Mouse (Mus musculus) frontal cortex, adult 2 months (tissue): Measurements from ENCODE around the gene Col19a1. TPM values are rescaled to one million over a fixed set of nuclear protein-coding genes. Genes with fewer than 3 reads are reported as not detected.
A peak's percentile ranks its signal among the peaks of the same experiment; 100 is the strongest.

ENCODE experiments used
- DNase-seq, 2 experiments: peaks; one replicate each; pipeline ENCODE4 v3.0.0; 2022; ENCODE audit warnings: low spot score in 1 of 2; ENCODE audit errors: extremely low spot score in 1 of 2
- polyA plus RNA-seq: library from polyadenylated mRNA; depleted of rRNA; stranded (reverse); fragments of >200 nt; gene quantifications from 2 replicates; pipeline ENCODE4 v1.2.3, GENCODE M21; 2012; rRNA removed

Col19a1 gene
- polyA plus RNA-seq, 1 experiment = 6.7 TPM

DNA sequence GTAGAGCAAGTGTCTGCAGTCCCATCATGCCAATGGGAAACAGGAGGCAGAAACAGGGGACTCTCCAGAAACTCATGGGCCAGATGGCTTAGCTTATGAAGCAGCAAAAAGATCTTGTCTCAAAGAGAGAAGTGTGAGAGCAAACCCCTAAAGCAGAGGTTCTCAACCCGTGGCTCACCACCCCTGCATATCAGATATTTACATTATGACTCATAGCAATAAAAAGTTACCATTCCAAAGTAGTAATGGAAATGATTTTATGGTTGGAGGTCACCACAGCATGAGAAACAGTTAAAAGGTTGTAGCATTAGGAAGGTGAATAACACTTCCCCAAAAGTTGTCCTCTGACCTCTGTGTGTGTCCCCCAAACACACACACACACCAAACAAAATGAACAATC, 350.9 kb downstream of the Col19a1 start:
- DNase-seq = no peak

- DNase-seq = no peak
These were observed 355.6 kb downstream of the Col19a1 start for GRCm38 (mm10) chr1:24231504-24232270.

- no peak for DNase-seq
These were observed 356.8 kb downstream of the Col19a1 start for GRCm38 (mm10) chr1:24230428-24230827.

GRCm38 (mm10) chr1:24229552-24229951, 357.7 kb downstream of the Col19a1 start:
- peak; percentile 59 to 65 for DNase-seq

GRCm38 (mm10) chr1:24226941-24227711, 360.1 kb downstream of the Col19a1 start:
- no peak for DNase-seq

DNA sequence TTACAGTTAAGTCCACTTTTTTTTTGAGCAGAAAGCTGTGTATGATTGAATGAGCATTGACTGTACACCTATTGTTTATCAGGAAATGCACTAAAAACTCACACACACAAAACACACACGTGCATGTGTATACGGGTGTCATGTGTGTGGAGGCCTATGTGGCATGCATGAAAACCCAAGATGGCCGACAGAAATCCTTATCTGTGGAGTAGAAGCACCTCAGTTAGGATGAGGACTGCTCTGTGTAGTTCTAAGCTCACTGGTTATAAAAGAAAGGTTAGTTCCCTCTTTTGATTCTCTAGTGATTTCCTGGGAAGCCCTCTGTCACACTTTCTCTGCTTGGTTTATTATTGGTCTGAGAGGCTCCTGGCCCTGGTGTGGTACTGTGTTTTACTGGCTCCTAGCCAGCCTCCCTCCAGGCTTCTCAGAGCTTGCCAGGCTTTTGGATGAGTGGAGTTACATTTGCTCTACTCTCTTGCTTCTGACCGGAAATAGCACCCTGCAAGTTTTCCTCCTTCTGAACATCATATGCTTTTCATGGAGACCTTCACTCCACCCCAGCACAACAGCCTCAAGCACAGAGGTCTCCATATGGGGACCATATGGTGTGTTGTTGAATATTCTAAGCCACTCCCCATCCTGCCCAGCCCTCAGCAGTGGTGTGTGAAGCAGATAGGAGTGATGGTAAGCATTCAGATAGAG, 361.3 kb downstream of the Col19a1 start:
- DNase-seq = peak in 1 of 2 experiments; percentile 69

DNA sequence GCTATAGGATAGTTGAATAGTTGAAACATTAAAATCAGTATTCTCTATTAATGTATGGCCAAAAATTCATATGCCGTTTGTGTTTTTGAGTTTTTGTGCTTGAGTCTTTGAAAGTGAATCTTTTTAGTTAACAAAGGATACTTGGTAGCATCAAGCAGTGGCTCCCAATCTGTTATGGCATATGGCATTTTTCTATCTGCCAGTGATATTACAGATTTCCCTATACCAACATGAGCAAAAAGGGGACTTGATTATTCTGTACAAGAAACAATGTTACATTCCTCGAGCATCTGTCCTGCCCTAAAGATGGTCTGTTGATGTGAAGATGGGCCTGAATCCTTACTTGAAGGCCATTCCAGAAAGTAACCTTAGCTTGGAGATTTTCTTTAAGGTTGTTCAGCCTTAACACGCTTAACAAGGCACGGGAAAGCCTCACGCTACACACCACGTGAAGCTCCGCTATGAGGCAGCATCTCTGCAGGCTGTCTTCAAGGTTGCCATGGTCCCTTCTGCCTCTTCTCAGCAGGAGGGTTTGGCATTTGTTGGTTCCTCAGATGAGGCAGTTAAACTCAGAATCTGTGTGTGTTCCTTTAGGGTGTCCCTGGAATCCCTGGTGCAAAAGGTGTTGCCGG, 364.2 kb downstream of the Col19a1 start:
- DNase-seq = peak in 1 of 2 experiments; percentile 49

- DNase-seq = no peak
These were observed 365.0 kb downstream of the Col19a1 start for GRCm38 (mm10) chr1:24222231-24222630.

DNA sequence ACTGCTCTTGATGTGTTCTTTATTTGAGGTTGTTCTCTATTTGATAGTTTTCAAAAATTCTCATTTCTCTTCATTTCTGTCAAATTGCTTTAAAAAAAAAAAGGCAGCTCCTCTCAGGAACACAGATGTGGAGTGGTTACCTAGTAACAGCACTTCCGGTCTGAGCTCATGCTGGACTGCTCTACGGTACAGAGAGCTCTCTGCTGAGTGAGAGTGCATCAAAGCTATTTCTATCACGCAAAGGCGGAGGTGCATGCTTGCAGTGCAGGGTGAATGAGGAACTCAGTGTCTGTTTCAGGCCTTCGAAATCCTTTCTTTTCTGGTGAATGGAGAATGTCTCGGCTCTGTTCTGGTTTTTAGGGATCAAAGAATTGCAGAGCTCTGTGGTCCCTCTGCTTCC, 368.2 kb downstream of the Col19a1 start:
- DNase-seq = peak in 1 of 2 experiments; percentile 44

Other genes starting within 250 kb of the Col19a1 start
- 85.9 and 95.8 TPM in 2 replicates for gene Lmbrd1, start 91.2 kb upstream of the Col19a1 start, polyA plus RNA-seq